Mouse (Mus musculus) embryonic facial prominence, embryonic 13.5 days (tissue): ENCODE results near the gene Cnih3. TPM values are rescaled to one million over a fixed set of nuclear protein-coding genes. Genes with fewer than 3 reads are reported as not detected.

Experiments used
- ATAC-seq: fragments of 200-750 bp; cut with Nextera tagmentation; 2 replicates; pipeline ENCODE4 v1.8.0; 2017; ENCODE audit warnings: low read depth; ENCODE audit not compliant: insufficient number of reproducible peaks, insufficient read depth, low FRiP score, low TSS enrichment
- H3K27ac ChIP-seq: fragments of 300-500 bp; sonication (generic); 2 replicates; pipeline ENCODE4 v1.5.1; 2015; ENCODE audit warnings: moderate library complexity, mild to moderate bottlenecking, inconsistent platforms
- H3K27me3 ChIP-seq: fragments of 300-500 bp; sonication (generic); 2 replicates; pipeline ENCODE4 v1.6.1; 2015; ENCODE audit warnings: mild to moderate bottlenecking, inconsistent platforms
- H3K36me3 ChIP-seq: fragments of 300-500 bp; sonication (generic); 2 replicates; pipeline ENCODE4 v1.6.1; 2015; ENCODE audit warnings: mild to moderate bottlenecking, inconsistent platforms
- H3K4me1 ChIP-seq: fragments of 300-500 bp; sonication (generic); 2 replicates; pipeline ENCODE4 v1.6.1; 2015; ENCODE audit warnings: inconsistent platforms
- H3K4me2 ChIP-seq: fragments of 300-500 bp; sonication (generic); 2 replicates; pipeline ENCODE4 v1.6.1; 2015; ENCODE audit warnings: moderate library complexity, mild to moderate bottlenecking, inconsistent platforms
- H3K4me3 ChIP-seq: fragments of 300-500 bp; sonication (generic); 2 replicates; pipeline ENCODE4 v1.5.1; 2015; ENCODE audit warnings: mild to moderate bottlenecking, inconsistent platforms
- H3K9ac ChIP-seq: fragments of 300-500 bp; sonication (generic); 2 replicates; pipeline ENCODE4 v1.6.1; 2015; ENCODE audit warnings: mild to moderate bottlenecking, inconsistent platforms
- H3K9me3 ChIP-seq: fragments of 300-500 bp; sonication (generic); 2 replicates; pipeline ENCODE4 v1.6.1; 2016; ENCODE audit warnings: inconsistent platforms
- WGBS: fragments of 180-500 bp; shearing (Covaris S2); methylation state at CpG from one replicate; pipeline ENCODE4 v1.1.7; 2015; ENCODE audit warnings: mixed read lengths; 5-methylcytosine and 5-hydroxymethylcytosine counted together
- polyA plus RNA-seq: library from polyadenylated mRNA; unstranded; fragments of >200 nt; fragmentation: Nextera tagmentation; extraction: Ambion mirVana; gene quantifications from 2 replicates; pipeline ENCODE4 v1.2.1, GENCODE M21; 2015

Cnih3 gene
- polyA plus RNA-seq, 1 experiment from 2014 or later: 0.97 TPM

GRCm38 (mm10) chr1:181476557-181476956 is 124.1 kb downstream of the Cnih3 start:
- ATAC-seq: no peak
- H3K9me3 ChIP-seq: peaks cover 3% of the 10 kb centered on the region
- H3K27me3 ChIP-seq: no peaks in the 10 kb centered on the region
- H3K4me1 ChIP-seq: no peaks in the 10 kb centered on the region
- H3K4me2 ChIP-seq: no peak overlapping the region
- H3K4me3 ChIP-seq: no peak overlapping the region
- no peak overlapping the region for H3K27ac ChIP-seq
- H3K36me3 ChIP-seq: no peaks in the 10 kb centered on the region
- no peak overlapping the region for H3K9ac ChIP-seq
- WGBS: 67% methylated on average over 6 of the region's 6 CpGs

- 0 out of 2 replicates have a peak, but pooled peaks cover 5% of the 10 kb centered on the region for H3K4me1 ChIP-seq
- H3K9me3 ChIP-seq: no peaks in the 10 kb centered on the region
- H3K4me3 ChIP-seq: no peak overlapping the region
- WGBS: 83% methylated on average over 5 of the region's 5 CpGs
- no peak overlapping the region for H3K9ac ChIP-seq
- no peaks in the 10 kb centered on the region for H3K36me3 ChIP-seq
- no peak overlapping the region for H3K4me2 ChIP-seq
- no peak for ATAC-seq
- H3K27ac ChIP-seq: no peak overlapping the region
- no peaks in the 10 kb centered on the region; the same call in 1 of the 2 replicates for H3K27me3 ChIP-seq
Measured at GRCm38 (mm10) chr1:181484696-181485095, 132.3 kb downstream of the Cnih3 start.

- 91% methylated on average over 2 of the region's 2 CpGs for WGBS
- H3K4me3 ChIP-seq: no peak overlapping the region
- H3K27me3 ChIP-seq: no peaks in the 10 kb centered on the region
- H3K4me1 ChIP-seq: 0 out of 2 replicates have a peak, but pooled peaks cover 3% of the 10 kb centered on the region
- no peaks in the 10 kb centered on the region for H3K36me3 ChIP-seq
- no peak for ATAC-seq
- H3K4me2 ChIP-seq: no peak overlapping the region
- H3K9ac ChIP-seq: no peak overlapping the region
- H3K27ac ChIP-seq: no peak overlapping the region
- no peaks in the 10 kb centered on the region for H3K9me3 ChIP-seq
Measured at GRCm38 (mm10) chr1:181503471-181503870, 151.0 kb downstream of the Cnih3 start.

GRCm38 (mm10) chr1:181505367-181505766 is 152.9 kb downstream of the Cnih3 start:
- ATAC-seq: no peak
- no peak overlapping the region for H3K4me2 ChIP-seq
- H3K9me3 ChIP-seq: no peaks in the 10 kb centered on the region
- H3K36me3 ChIP-seq: no peaks in the 10 kb centered on the region
- no peak overlapping the region for H3K27ac ChIP-seq
- H3K4me1 ChIP-seq: 0 out of 2 replicates have a peak, but pooled peaks cover 3% of the 10 kb centered on the region
- no peak overlapping the region for H3K4me3 ChIP-seq
- H3K27me3 ChIP-seq: no peaks in the 10 kb centered on the region
- 56% methylated on average over 8 of the region's 8 CpGs for WGBS
- H3K9ac ChIP-seq: no peak overlapping the region

Other genes with a start within 250 kb of the Cnih3 start
- 51.6 and 55.4 TPM in 2 replicates for gene Nvl, start 208.4 kb upstream of the Cnih3 start, polyA plus RNA-seq
- 89.2 and 98.8 TPM in 2 replicates for gene Cnih4, start 207.9 kb upstream of the Cnih3 start, polyA plus RNA-seq
- gene Wdr26, start 140.6 kb upstream of the Cnih3 start, polyA plus RNA-seq: 41.5 and 43.6 TPM in 2 replicates
- not detected in 2 replicates for gene Ccdc121, start 158.8 kb downstream of the Cnih3 start, polyA plus RNA-seq
- 1.4 and 1.5 TPM in 2 replicates for gene Dnah14, start 223.9 kb downstream of the Cnih3 start, polyA plus RNA-seq